Mouse (Mus musculus): ENCODE data around the gene Mettl22. TPM values are rescaled to one million over a fixed set of nuclear protein-coding genes. Genes with fewer than 3 reads are reported as not detected.

Gene Mettl22
- polyA plus RNA-seq, 1 experiment, result 66.5 TPM

GRCm38 (mm10) chr16:8532894-8533293, 62.3 kb downstream of the Mettl22 start:
- TF ChIP-seq CTCF (IDR thresholded peaks at IDR 0.05; ENCODE audit: borderline replicate concordance, extremely low read depth, insufficient read depth, insufficient read length) (no peak), POLR2A (IDR thresholded peaks at IDR 0.05; ENCODE audit: borderline replicate concordance, extremely low read depth, insufficient read depth, insufficient read length, poor library complexity, severe bottlenecking) (no peak)
- DNase-seq (ENCODE audit: low read depth), result no peak

- DNase-seq (ENCODE audit: low read depth), result no peak
- TF ChIP-seq POLR2A (IDR thresholded peaks at IDR 0.05; ENCODE audit: borderline replicate concordance, extremely low read depth, insufficient read depth, insufficient read length, poor library complexity, severe bottlenecking) (no peak), CTCF (IDR thresholded peaks at IDR 0.05; ENCODE audit: borderline replicate concordance, extremely low read depth, insufficient read depth, insufficient read length) (no peak)
Measured at GRCm38 (mm10) chr16:8533477-8533876, 62.9 kb downstream of the Mettl22 start.

- TF ChIP-seq CTCF (IDR thresholded peaks at IDR 0.05; ENCODE audit: borderline replicate concordance, extremely low read depth, insufficient read depth, insufficient read length) (no peak), POLR2A (IDR thresholded peaks at IDR 0.05; ENCODE audit: borderline replicate concordance, extremely low read depth, insufficient read depth, insufficient read length, poor library complexity, severe bottlenecking) (no peak)
- DNase-seq (ENCODE audit: low read depth), result no peak
Measured at GRCm38 (mm10) chr16:8534466-8535200, 64.0 kb downstream of the Mettl22 start.

- DNase-seq (ENCODE audit: low read depth), result no peak
- TF ChIP-seq CTCF (IDR thresholded peaks at IDR 0.05; ENCODE audit: borderline replicate concordance, extremely low read depth, insufficient read depth, insufficient read length) (no peak), POLR2A (IDR thresholded peaks at IDR 0.05; ENCODE audit: borderline replicate concordance, extremely low read depth, insufficient read depth, insufficient read length, poor library complexity, severe bottlenecking) (no peak)
Measured at GRCm38 (mm10) chr16:8535411-8535810, 64.8 kb downstream of the Mettl22 start.

DNA sequence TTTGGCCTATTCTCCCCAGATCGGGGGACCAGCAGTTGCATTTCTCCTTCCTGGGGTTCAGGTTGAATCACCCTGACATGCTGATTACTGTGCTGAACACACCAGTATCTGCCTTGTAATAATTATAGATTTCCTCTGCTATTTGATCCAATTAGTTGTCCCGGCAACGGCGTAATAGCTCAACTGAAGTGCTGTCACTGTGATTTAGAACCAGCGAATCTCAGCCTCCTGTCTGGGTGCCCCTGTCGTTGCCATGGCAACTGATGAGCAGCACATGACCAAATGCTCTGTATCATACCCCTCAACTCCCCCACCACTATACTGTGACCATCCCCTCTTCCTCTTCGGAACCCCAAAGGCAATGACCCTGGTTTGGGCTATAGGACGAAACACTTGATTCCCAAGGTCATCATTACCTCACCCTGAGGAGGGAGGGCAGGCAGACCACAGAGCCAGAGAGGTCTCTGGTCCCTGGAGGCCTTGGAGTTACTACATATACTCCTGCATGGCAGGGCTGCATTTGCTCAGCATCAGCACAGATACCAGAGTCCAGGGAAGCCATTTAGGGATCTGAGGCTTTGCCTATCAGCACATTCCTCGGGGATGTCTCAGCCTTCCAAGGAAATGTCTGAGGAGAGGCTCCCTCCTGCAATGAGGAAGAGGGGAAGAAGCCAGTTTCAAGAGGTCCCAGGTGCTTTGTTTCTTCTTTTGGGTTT, 68.7 kb downstream of the Mettl22 start:
- peak; percentile 96 for DNase-seq (ENCODE audit: low read depth)
- no peak for TF ChIP-seq CTCF (IDR thresholded peaks at IDR 0.05; ENCODE audit: borderline replicate concordance, extremely low read depth, insufficient read depth, insufficient read length)
- TF ChIP-seq POLR2A (IDR thresholded peaks at IDR 0.05; ENCODE audit: borderline replicate concordance, extremely low read depth, insufficient read depth, insufficient read length, poor library complexity, severe bottlenecking), result no peak

Other genes with a start within 250 kb of the Mettl22 start
- 0.09 and 0.25 TPM in 2 replicates for gene Tmem114, start 45.7 kb upstream of the Mettl22 start, polyA plus RNA-seq (2012; rRNA removed)
- 49.2 and 59.8 TPM in 2 replicates for gene Abat, start 42.6 kb downstream of the Mettl22 start, polyA plus RNA-seq (2012; rRNA removed)
- 56.6 and 62.4 TPM in 2 replicates for gene Pmm2, start 166.9 kb downstream of the Mettl22 start, polyA plus RNA-seq (2012; rRNA removed)
- 21.0 and 23.3 TPM in 2 replicates for gene Tmem186, start 166.9 kb downstream of the Mettl22 start, polyA plus RNA-seq (2012; rRNA removed)
- 138 and 149 TPM in 2 replicates for gene Carhsp1, start 201.4 kb downstream of the Mettl22 start, polyA plus RNA-seq (2012; rRNA removed)
- not detected in 2 replicates for gene Gm5767, start 210.0 kb downstream of the Mettl22 start, polyA plus RNA-seq (2012; rRNA removed)

Data from brain, embryonic 14.5 days (tissue).